In the genomic region with DNA sequence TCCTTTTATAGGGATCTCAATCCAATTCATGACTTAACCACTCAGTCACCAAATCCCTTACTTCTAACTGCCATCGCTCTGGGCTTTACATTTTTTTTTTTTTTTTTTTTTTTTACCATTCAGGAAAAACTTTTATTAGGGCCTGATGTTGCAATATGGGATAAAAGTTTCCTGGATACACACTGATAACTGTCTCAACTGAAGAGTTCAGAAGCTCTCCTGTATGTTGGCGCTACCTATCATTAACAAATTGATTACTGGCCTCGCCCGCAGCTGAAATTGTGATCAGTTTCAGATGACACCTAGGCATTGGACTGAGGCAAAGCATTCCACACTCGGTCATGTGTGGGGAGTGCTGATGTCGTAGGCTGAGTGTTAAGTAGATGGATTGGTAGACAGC, we compare ENCODE assay signal across 28 mouse cellular contexts. TPM values are rescaled to one million over a fixed set of nuclear protein-coding genes. Genes with fewer than 3 reads are reported as not detected.
DNase-seq lines count a peak whose midpoint lies in the region; ATAC-seq lines count a peak whose summit lies in the region.
"Had no signal": no experiment of that assay in that cellular context is flagged by ENCODE, and none has a peak within 500 bp of the region (broad histone marks: within the 10 kb centered on the region; RNA-seq: fewer than 3 reads in every experiment).

No protein-coding gene starts in this region.

- 0 out of 2 replicates have a peak overlapping the region, but pooled peaks have one; percentile 13 for H3K4me3 ChIP-seq in forebrain, embryonic 10.5 days
- no peak overlapping the region for H3K4me3 ChIP-seq in forebrain, embryonic 11.5 days (ENCODE audit: low read depth, low read length)
- H3K4me3 ChIP-seq in midbrain, embryonic 11.5 days (ENCODE audit: low read depth, low read length) = no peak overlapping the region
- H3K4me3 ChIP-seq in midbrain, embryonic 13.5 days (replicated peaks) = no peak overlapping the region
- no peak overlapping the region for H3K4me3 ChIP-seq in forebrain, embryonic 15.5 days
- H3K4me3 ChIP-seq in neural tube, embryonic 13.5 days = no peak overlapping the region
- H3K4me3 ChIP-seq in heart, embryonic 10.5 days = no peak overlapping the region
- H3K4me3 ChIP-seq: erythroblast, embryonic 14.5 days; hindbrain, embryonic 15.5 days; limb, embryonic 10.5 days; limb, embryonic 15.5 days; liver, embryonic 15.5 days; stomach, embryonic 15.5 days had no signal

- H3K36me3 ChIP-seq in forebrain, embryonic 10.5 days (replicated peaks) = peaks cover 65% of the 10 kb centered on the region
- peaks cover 3% of the 10 kb centered on the region; the same call in 1 of the 2 replicates for H3K36me3 ChIP-seq in forebrain, embryonic 11.5 days (ENCODE audit: control insufficient read depth, insufficient read depth, low read length)
- no peaks in the 10 kb centered on the region; the same call in 1 of the 2 replicates for H3K36me3 ChIP-seq in midbrain, embryonic 11.5 days (ENCODE audit: control insufficient read depth, insufficient read depth, low read length)
- no peaks in the 10 kb centered on the region for H3K36me3 ChIP-seq in midbrain, embryonic 13.5 days
- H3K36me3 ChIP-seq in forebrain, embryonic 15.5 days = no peaks in the 10 kb centered on the region
- H3K36me3 ChIP-seq in neural tube, embryonic 13.5 days = no peaks in the 10 kb centered on the region
- H3K36me3 ChIP-seq in heart, embryonic 10.5 days = no peaks in the 10 kb centered on the region
- H3K36me3 ChIP-seq: hindbrain, embryonic 15.5 days; limb, embryonic 10.5 days; limb, embryonic 15.5 days; stomach, embryonic 15.5 days had no signal

- DNase-seq in forebrain, embryonic 10.5 days (ENCODE audit: extremely low spot score, low spot score) = no peak
- no peak for DNase-seq in forebrain, embryonic 11.5 days (ENCODE audit: low spot score)
- DNase-seq in midbrain, embryonic 11.5 days (ENCODE audit: low spot score, missing footprints) = no peak
- no peak for DNase-seq in heart, embryonic 10.5 days (ENCODE audit: low spot score)
- DNase-seq: adrenal gland, adult 2 months; adrenal gland, postnatal 36 days; cerebellum, adult 2 months; cerebellum, postnatal 14 days; gastrocnemius, postnatal 14 days; heart, postnatal 36 days; kidney, postnatal 10 days; lung, embryonic 14.5 days; lung, postnatal 14 days; midbrain, embryonic 14.5 days; right cerebral cortex, postnatal 25 days; thymus, postnatal 14 days had no signal

- 86% methylated on average over 6 of the region's 6 CpGs for WGBS in forebrain, embryonic 10.5 days
- WGBS in forebrain, embryonic 11.5 days = 76% methylated on average over 6 of the region's 6 CpGs
- 85% methylated on average over 6 of the region's 6 CpGs for WGBS in midbrain, embryonic 11.5 days
- WGBS in midbrain, embryonic 13.5 days = 70% methylated on average over 6 of the region's 6 CpGs
- 62% methylated on average over 6 of the region's 6 CpGs for WGBS in forebrain, embryonic 15.5 days
- WGBS in neural tube, embryonic 13.5 days = 76% methylated on average over 6 of the region's 6 CpGs
- WGBS in heart, embryonic 10.5 days = 73% methylated on average over 6 of the region's 6 CpGs

- no peak for ATAC-seq in forebrain, embryonic 11.5 days (replicated peaks; ENCODE audit: low FRiP score)
- ATAC-seq in midbrain, embryonic 11.5 days (ENCODE audit: low FRiP score) = no peak
- ATAC-seq in midbrain, embryonic 13.5 days = no peak
- no peak for ATAC-seq in forebrain, embryonic 15.5 days (replicated peaks)
- no peak for ATAC-seq in neural tube, embryonic 13.5 days (ENCODE audit: low read depth)
- ATAC-seq: activated CD4-positive, CD25-positive, alpha-beta regulatory T cell, adult 4 months; inflammation-experienced regulatory T-cells, adult 6 months had no signal

- no peak overlapping the region; the same call in 1 of the 2 replicates for H3K4me2 ChIP-seq in forebrain, embryonic 11.5 days (ENCODE audit: low read depth, low read length, severe bottlenecking)
- no peak overlapping the region for H3K4me2 ChIP-seq in midbrain, embryonic 11.5 days
- H3K4me2 ChIP-seq in midbrain, embryonic 13.5 days (replicated peaks) = no peak overlapping the region
- no peak overlapping the region for H3K4me2 ChIP-seq in forebrain, embryonic 15.5 days (replicated peaks)
- H3K4me2 ChIP-seq in neural tube, embryonic 13.5 days = 0 out of 2 replicates have a peak overlapping the region, but pooled peaks have one; percentile 7
- H3K4me2 ChIP-seq: heart, embryonic 11.5 days; hindbrain, embryonic 15.5 days; limb, embryonic 15.5 days; liver, embryonic 15.5 days; lung, embryonic 14.5 days; stomach, embryonic 15.5 days had no signal

- H3K9ac ChIP-seq in forebrain, embryonic 11.5 days (ENCODE audit: low read length) = no peak overlapping the region
- H3K9ac ChIP-seq in midbrain, embryonic 11.5 days (ENCODE audit: low read length) = peak overlapping the region; percentile 16; the same call in 1 of the 2 replicates
- H3K9ac ChIP-seq in midbrain, embryonic 13.5 days (replicated peaks) = no peak overlapping the region
- H3K9ac ChIP-seq in forebrain, embryonic 15.5 days (replicated peaks) = no peak overlapping the region
- no peak overlapping the region for H3K9ac ChIP-seq in neural tube, embryonic 13.5 days
- H3K9ac ChIP-seq: hindbrain, embryonic 15.5 days; limb, embryonic 15.5 days; liver, embryonic 15.5 days; lung, embryonic 14.5 days; stomach, embryonic 15.5 days had no signal

- H3K4me1 ChIP-seq in forebrain, embryonic 10.5 days = peaks cover 98% of the 10 kb centered on the region
- peaks cover 52% of the 10 kb centered on the region for H3K4me1 ChIP-seq in forebrain, embryonic 11.5 days (replicated peaks; ENCODE audit: control insufficient read depth, insufficient read depth, low read length)
- peaks cover 72% of the 10 kb centered on the region for H3K4me1 ChIP-seq in midbrain, embryonic 11.5 days (ENCODE audit: control insufficient read depth, insufficient read depth, low read length)
- H3K4me1 ChIP-seq in midbrain, embryonic 13.5 days (replicated peaks) = peaks cover 92% of the 10 kb centered on the region
- peaks cover 83% of the 10 kb centered on the region for H3K4me1 ChIP-seq in forebrain, embryonic 15.5 days
- H3K4me1 ChIP-seq in neural tube, embryonic 13.5 days (replicated peaks) = peaks cover 74% of the 10 kb centered on the region
- H3K4me1 ChIP-seq in heart, embryonic 10.5 days = peaks cover 21% of the 10 kb centered on the region
- H3K4me1 ChIP-seq: stomach, embryonic 15.5 days had no signal

- H3K27me3 ChIP-seq in forebrain, embryonic 10.5 days (ENCODE audit: poor library complexity, severe bottlenecking) = no peaks in the 10 kb centered on the region
- no peaks in the 10 kb centered on the region for H3K27me3 ChIP-seq in forebrain, embryonic 11.5 days (ENCODE audit: control insufficient read depth, insufficient read depth, low read length)
- no peaks in the 10 kb centered on the region for H3K27me3 ChIP-seq in midbrain, embryonic 11.5 days (ENCODE audit: control insufficient read depth, insufficient read depth, low read length)
- H3K27me3 ChIP-seq in midbrain, embryonic 13.5 days = no peaks in the 10 kb centered on the region
- H3K27me3 ChIP-seq in forebrain, embryonic 15.5 days = no peaks in the 10 kb centered on the region
- no peaks in the 10 kb centered on the region for H3K27me3 ChIP-seq in neural tube, embryonic 13.5 days
- H3K27me3 ChIP-seq in heart, embryonic 10.5 days (ENCODE audit: insufficient read depth, poor library complexity, severe bottlenecking) = no peaks in the 10 kb centered on the region; the same call in 1 of the 2 replicates
- H3K27me3 ChIP-seq: hindbrain, embryonic 15.5 days; stomach, embryonic 15.5 days had no signal

- no peaks in the 10 kb centered on the region for H3K9me3 ChIP-seq in forebrain, embryonic 10.5 days
- H3K9me3 ChIP-seq in forebrain, embryonic 11.5 days (ENCODE audit: control insufficient read depth, low read length) = no peaks in the 10 kb centered on the region
- H3K9me3 ChIP-seq in midbrain, embryonic 11.5 days (ENCODE audit: control insufficient read depth, low read length) = no peaks in the 10 kb centered on the region
- H3K9me3 ChIP-seq in midbrain, embryonic 13.5 days = no peaks in the 10 kb centered on the region
- no peaks in the 10 kb centered on the region for H3K9me3 ChIP-seq in forebrain, embryonic 15.5 days
- H3K9me3 ChIP-seq in neural tube, embryonic 13.5 days = no peaks in the 10 kb centered on the region
- no peaks in the 10 kb centered on the region for H3K9me3 ChIP-seq in heart, embryonic 10.5 days
- H3K9me3 ChIP-seq: hindbrain, embryonic 15.5 days; limb, embryonic 10.5 days; limb, embryonic 15.5 days; liver, embryonic 15.5 days; stomach, embryonic 15.5 days had no signal

- H3K27ac ChIP-seq in forebrain, embryonic 10.5 days = peak overlapping the region; percentile 87; the same call in 1 of the 2 replicates
- no peak overlapping the region; the same call in 1 of the 2 replicates for H3K27ac ChIP-seq in forebrain, embryonic 11.5 days (ENCODE audit: low read depth, low read length)
- H3K27ac ChIP-seq in midbrain, embryonic 11.5 days (ENCODE audit: low read depth, low read length) = no peak overlapping the region
- no peak overlapping the region for H3K27ac ChIP-seq in midbrain, embryonic 13.5 days
- H3K27ac ChIP-seq in forebrain, embryonic 15.5 days (replicated peaks) = peak overlapping the region; percentile 14; the same call in 1 of the 2 replicates
- no peak overlapping the region for H3K27ac ChIP-seq in neural tube, embryonic 13.5 days (replicated peaks)
- H3K27ac ChIP-seq in heart, embryonic 10.5 days = no peak overlapping the region
- H3K27ac ChIP-seq: hindbrain, embryonic 15.5 days; limb, embryonic 10.5 days; limb, embryonic 15.5 days; stomach, embryonic 15.5 days had no signal

RNA-seq across cellular contexts. Expression of gene Spata13, which starts 7.3 kb away (rescaled TPM):
- polyA plus RNA-seq in forebrain, embryonic 10.5 days (2016; fragmentation: Nextera tagmentation; extraction: Ambion mirVana) = 97.0 and 102 TPM in 2 replicates
- polyA plus RNA-seq in forebrain, embryonic 11.5 days (2014; fragmentation: Nextera tagmentation; extraction: Ambion mirVana) = 136 and 137 TPM in 2 replicates
- polyA plus RNA-seq in midbrain, embryonic 11.5 days (2014; fragmentation: Nextera tagmentation; extraction: Ambion mirVana) = 61.0 and 66.0 TPM in 2 replicates
- polyA plus RNA-seq in midbrain, embryonic 13.5 days (2015; fragmentation: Nextera tagmentation; extraction: Ambion mirVana) = 41.3 and 47.4 TPM in 2 replicates
- 50.1 and 52.6 TPM in 2 replicates for polyA plus RNA-seq in forebrain, embryonic 15.5 days (2015; fragmentation: Nextera tagmentation; extraction: Ambion mirVana)
- polyA plus RNA-seq in neural tube, embryonic 13.5 days (2015; fragmentation: Nextera tagmentation; extraction: Ambion mirVana) = 22.2 and 25.6 TPM in 2 replicates
- polyA plus RNA-seq in heart, embryonic 10.5 days (2016; fragmentation: Nextera tagmentation; extraction: Ambion mirVana) = 21.2 and 24.7 TPM in 2 replicates

Comparison
In these comparisons a context has a peak if more than half of its experiments do, and no peak if none do; other contexts are left out.
1. H3K27ac ChIP-seq: peak in forebrain, embryonic 10.5 days (single experiment) and forebrain, embryonic 15.5 days (single experiment); none in forebrain, embryonic 11.5 days (single experiment), midbrain, embryonic 11.5 days (single experiment), midbrain, embryonic 13.5 days (single experiment), neural tube, embryonic 13.5 days (single experiment) and heart, embryonic 10.5 days (single experiment).